Comparison of ENCODE assay signal across 12 mouse cellular contexts in genomic region chr12:81018516-81019279, GRCm38 (mm10). TPM values are rescaled to one million over a fixed set of nuclear protein-coding genes. Genes with fewer than 3 reads are reported as not detected.
DNase-seq lines count a peak whose midpoint lies in the region; ATAC-seq and TF ChIP-seq lines count a peak whose summit lies in the region.
"Had no signal": no experiment of that assay in that cellular context is flagged by ENCODE, and none has a peak within 500 bp of the region (broad histone marks: within the 10 kb centered on the region; RNA-seq: fewer than 3 reads in every experiment).

No protein-coding gene starts in this region.

- intact Hi-C loops in left cerebral cortex, postnatal 10 days (cut with DNase I), result no loop called here
- intact Hi-C loops in left cerebral cortex, postnatal 25 days (cut with DNase I), result no loop called here

- no peak for TF ChIP-seq CTCF in G1E (IDR thresholded peaks at IDR 0.05; ENCODE audit: low read depth, low read length)

- H3K36me3 ChIP-seq in liver, embryonic 11.5 days (ENCODE audit: control insufficient read depth, insufficient read depth, low read length), result no peaks in the 10 kb centered on the region
- peaks cover 72% of the 10 kb centered on the region for H3K36me3 ChIP-seq in G1E (replicated peaks)
- H3K36me3 ChIP-seq in embryonic facial prominence, embryonic 15.5 days, result no peaks in the 10 kb centered on the region
- H3K36me3 ChIP-seq: heart, embryonic 15.5 days had no signal

- no peaks in the 10 kb centered on the region; the same call in 1 of the 2 replicates for H3K27me3 ChIP-seq in liver, embryonic 11.5 days (replicated peaks; ENCODE audit: control insufficient read depth, insufficient read depth, low read length)
- no peaks in the 10 kb centered on the region for H3K27me3 ChIP-seq in G1E (ENCODE audit: insufficient read depth, low read length)
- H3K27me3 ChIP-seq in embryonic facial prominence, embryonic 15.5 days, result no peaks in the 10 kb centered on the region

- no peak for DNase-seq in liver, embryonic 11.5 days (ENCODE audit: low spot score)
- no peak for DNase-seq in liver
- DNase-seq in G1E (ENCODE audit: low spot score), result peak; percentile 65
- no peak for DNase-seq in left cerebral cortex, postnatal 10 days (ENCODE audit: extremely low spot score in 1 of 2, low spot score in 2 of 2)
- DNase-seq in embryo, embryonic 10.5 days (ENCODE audit: low spot score), result no peak
- DNase-seq in left cerebral cortex, postnatal 25 days (ENCODE audit: low spot score in 2 of 2), result no peak

- H3K9me3 ChIP-seq in liver, embryonic 11.5 days (ENCODE audit: control insufficient read depth, low read length), result no peaks in the 10 kb centered on the region
- H3K9me3 ChIP-seq in G1E (replicated peaks), result no peaks in the 10 kb centered on the region
- H3K9me3 ChIP-seq in embryonic facial prominence, embryonic 15.5 days (replicated peaks), result no peaks in the 10 kb centered on the region
- H3K9me3 ChIP-seq: heart, embryonic 15.5 days had no signal

- peak overlapping the region; percentile 27; the same call in 1 of the 2 replicates for H3K4me3 ChIP-seq in liver, embryonic 11.5 days (ENCODE audit: low read depth, low read length)
- peak overlapping the region; percentile 82 for H3K4me3 ChIP-seq in G1E (ENCODE audit: low read depth, low read length)
- 0 out of 2 replicates have a peak overlapping the region, but pooled peaks have one; percentile 1 for H3K4me3 ChIP-seq in embryonic facial prominence, embryonic 15.5 days (replicated peaks)
- H3K4me3 ChIP-seq: heart, embryonic 15.5 days had no signal

- ATAC-seq in liver, embryonic 11.5 days (replicated peaks; ENCODE audit: low FRiP score), result no peak; the same call in 1 of the 2 replicates
- peak; percentile 46 for ATAC-seq in G1E (ENCODE audit: extremely low read depth, insufficient number of reproducible peaks, low FRiP score, poor library complexity, severe bottlenecking)
- ATAC-seq in embryonic facial prominence, embryonic 15.5 days (ENCODE audit: insufficient number of reproducible peaks, low FRiP score, low TSS enrichment, low read depth), result no peak
- ATAC-seq in megakaryocyte, adult 5-6 weeks (ENCODE audit: poor library complexity, severe bottlenecking), result 0 out of 2 replicates have a peak, but pooled peaks have one; percentile 35
- ATAC-seq: forebrain, embryonic 16.5 days; midbrain, embryonic 16.5 days had no signal

- no peak overlapping the region for H3K9ac ChIP-seq in liver, embryonic 11.5 days (ENCODE audit: low read depth, low read length)
- H3K9ac ChIP-seq in embryonic facial prominence, embryonic 15.5 days, result no peak overlapping the region
- H3K9ac ChIP-seq: heart, embryonic 15.5 days had no signal

- H3K4me2 ChIP-seq in liver, embryonic 11.5 days, result peak overlapping the region; percentile 27; the same call in 1 of the 2 replicates
- no peak overlapping the region for H3K4me2 ChIP-seq in embryonic facial prominence, embryonic 15.5 days (replicated peaks)
- H3K4me2 ChIP-seq: heart, embryonic 15.5 days had no signal

- H3K4me1 ChIP-seq in liver, embryonic 11.5 days (replicated peaks; ENCODE audit: control insufficient read depth, insufficient read depth, low read length), result no peaks in the 10 kb centered on the region
- peaks cover 70% of the 10 kb centered on the region for H3K4me1 ChIP-seq in G1E (ENCODE audit: insufficient read depth, low read depth, low read length)
- no peaks in the 10 kb centered on the region for H3K4me1 ChIP-seq in embryonic facial prominence, embryonic 15.5 days

- no peak overlapping the region for H3K27ac ChIP-seq in liver, embryonic 11.5 days (ENCODE audit: low read depth, low read length)
- no peak overlapping the region for H3K27ac ChIP-seq in embryonic facial prominence, embryonic 15.5 days (replicated peaks)
- H3K27ac ChIP-seq: heart, embryonic 15.5 days had no signal

- 74% methylated on average over 20 of the region's 20 CpGs for WGBS in liver, embryonic 11.5 days
- WGBS in embryonic facial prominence, embryonic 15.5 days, result 75% methylated on average over 20 of the region's 20 CpGs

RNA-seq across cellular contexts. Expression of gene Smoc1, which starts 7.9 kb away (rescaled TPM):
- 10.9 and 12.7 TPM in 2 replicates for polyA plus RNA-seq in liver, embryonic 11.5 days (2014; fragmentation: Nextera tagmentation; extraction: Ambion mirVana)
- total RNA-seq in G1E (2014; fragmentation: Nextera tagmentation) (33.8 and 36.3 TPM in 2 replicates), G1E (2017) (28.1 and 28.3 TPM in 2 replicates)
- polyA plus RNA-seq in G1E (2012), result 7.4 and 10.6 TPM in 2 replicates
- 7.1 and 8.1 TPM in 2 replicates for polyA plus RNA-seq in embryonic facial prominence, embryonic 15.5 days (2015; fragmentation: Nextera tagmentation; extraction: Ambion mirVana)
- total RNA-seq in megakaryocyte, adult 5-6 weeks (2015), result 0.18 and 0.25 TPM in 2 replicates
- 0.18 TPM in 1 of 2 replicates, not detected in the other for total RNA-seq in megakaryocyte, adult 5-6 weeks (2017)
- 10 to 100 TPM; 10.3 to 10.9 TPM for total RNA-seq in left cerebral cortex, postnatal 10 days (2021)
- 1 to 10 TPM; 7.3 to 9.3 TPM for total RNA-seq in left cerebral cortex, postnatal 25 days (2021)

RNA-seq across cellular contexts. Expression of gene Slc10a1, which starts 50.2 kb away (rescaled TPM):
- 0.47 and 0.95 TPM in 2 replicates for polyA plus RNA-seq in liver, embryonic 11.5 days (2014; fragmentation: Nextera tagmentation; extraction: Ambion mirVana)
- total RNA-seq in G1E (2014; fragmentation: Nextera tagmentation) (not detected in 2 replicates), G1E (2017) (0.44 and 0.52 TPM in 2 replicates)
- not detected in 2 replicates for polyA plus RNA-seq in G1E (2012)
- polyA plus RNA-seq in embryonic facial prominence, embryonic 15.5 days (2015; fragmentation: Nextera tagmentation; extraction: Ambion mirVana), result 0.54 and 0.71 TPM in 2 replicates
- not detected in 2 replicates for total RNA-seq in megakaryocyte, adult 5-6 weeks (2015)
- total RNA-seq in megakaryocyte, adult 5-6 weeks (2017), result not detected in 2 replicates
- not detected for total RNA-seq in left cerebral cortex, postnatal 10 days (2021)
- total RNA-seq in left cerebral cortex, postnatal 25 days (2021), result not detected
- total RNA-seq: left cerebral cortex, adult 8-10 months had no signal

Comparison
In these comparisons a context has a peak if more than half of its experiments do, and no peak if none do; other contexts are left out.
1. ATAC-seq: peak in G1E (single experiment) and megakaryocyte, adult 5-6 weeks (single experiment); none in liver, embryonic 11.5 days (single experiment) and embryonic facial prominence, embryonic 15.5 days (single experiment).
2. H3K4me3 ChIP-seq: peak in every context shown above with its lines; median percentile 82 in G1E; 27 in liver, embryonic 11.5 days; 1 in embryonic facial prominence, embryonic 15.5 days.
3. RNA of gene Smoc1, which starts 7.9 kb away (total RNA-seq): 28.1 to 36.3 TPM in G1E, 10.3 to 10.9 TPM in left cerebral cortex, postnatal 10 days and 7.3 to 9.3 TPM in left cerebral cortex, postnatal 25 days; 0.18 to 0.25 TPM in megakaryocyte, adult 5-6 weeks; every median in the first group is over 4 times any median in the second.